Mouse (Mus musculus) embryonic facial prominence, embryonic 15.5 days (tissue): ENCODE data around the gene Krt222. TPM values are rescaled to one million over a fixed set of nuclear protein-coding genes. Genes with fewer than 3 reads are reported as not detected.

Source experiments
- ATAC-seq: fragments of 200-750 bp; cut with Nextera tagmentation; 2 replicates; pipeline ENCODE4 v1.8.0; 2017; ENCODE audit warnings: low read depth, moderate TSS enrichment; ENCODE audit not compliant: insufficient number of reproducible peaks, low FRiP score, low TSS enrichment
- H3K27ac ChIP-seq: fragments of 300-500 bp; sonication (generic); replicated peaks from 2 replicates; pipeline ENCODE4 v1.5.1; 2015; ENCODE audit warnings: mild to moderate bottlenecking, inconsistent platforms
- H3K27me3 ChIP-seq: fragments of 300-500 bp; sonication (generic); 2 replicates; pipeline ENCODE4 v1.6.1; 2015; ENCODE audit warnings: inconsistent platforms
- H3K36me3 ChIP-seq: fragments of 300-500 bp; sonication (generic); 2 replicates; pipeline ENCODE4 v1.6.1; 2015; ENCODE audit warnings: mild to moderate bottlenecking, inconsistent platforms
- H3K4me1 ChIP-seq: fragments of 300-500 bp; sonication (generic); 2 replicates; pipeline ENCODE4 v1.6.1; 2015; ENCODE audit warnings: inconsistent platforms
- H3K4me2 ChIP-seq: fragments of 300-500 bp; sonication (generic); replicated peaks from 2 replicates; pipeline ENCODE4 v1.6.1; 2015; ENCODE audit warnings: mild to moderate bottlenecking, inconsistent platforms
- H3K4me3 ChIP-seq: fragments of 300-500 bp; sonication (generic); replicated peaks from 2 replicates; pipeline ENCODE4 v1.5.1; 2015; ENCODE audit warnings: mild to moderate bottlenecking, inconsistent platforms
- H3K9ac ChIP-seq: fragments of 300-500 bp; sonication (generic); 2 replicates; pipeline ENCODE4 v1.6.1; 2015; ENCODE audit warnings: inconsistent platforms
- H3K9me3 ChIP-seq: fragments of 300-500 bp; sonication (generic); replicated peaks from 2 replicates; pipeline ENCODE4 v1.6.1; 2016; ENCODE audit warnings: inconsistent platforms
- WGBS: fragments of 180-500 bp; shearing (Covaris S2); methylation state at CpG from one replicate; pipeline ENCODE4 v1.1.7; 2015; 5-methylcytosine and 5-hydroxymethylcytosine counted together
- polyA plus RNA-seq: library from polyadenylated mRNA; unstranded; fragments of >200 nt; fragmentation: Nextera tagmentation; extraction: Ambion mirVana; gene quantifications from 2 replicates; pipeline ENCODE4 v1.2.1, GENCODE M21; 2015

The Krt222 gene
- polyA plus RNA-seq, 1 experiment from 2014 or later, result 0.79 TPM

DNA sequence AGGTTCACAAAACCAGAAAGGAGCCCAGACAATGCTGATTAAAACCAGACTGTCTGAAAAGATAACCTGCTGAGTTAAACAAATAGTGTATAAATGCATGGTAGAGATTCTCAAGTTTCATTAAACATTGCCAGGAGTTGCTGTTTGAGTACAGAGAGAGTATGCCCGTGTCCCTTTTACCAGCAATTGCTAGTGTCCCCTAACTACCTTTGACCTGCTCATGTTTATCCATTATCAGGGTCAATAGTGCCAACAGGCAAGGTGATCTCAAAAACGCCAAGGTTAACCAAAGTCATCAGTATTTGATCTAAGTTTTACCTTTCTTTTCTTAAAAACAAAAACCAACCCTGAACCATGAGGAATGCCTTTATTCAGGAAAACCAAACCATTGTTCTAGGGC, 31.9 kb downstream of the Krt222 start:
- H3K9me3 ChIP-seq, result no peaks in the 10 kb centered on the region
- H3K27ac ChIP-seq, result no peak overlapping the region
- no peak overlapping the region for H3K9ac ChIP-seq
- H3K4me1 ChIP-seq, result no peaks in the 10 kb centered on the region
- no peaks in the 10 kb centered on the region for H3K27me3 ChIP-seq
- WGBS, result 50% methylated on average over 2 of the region's 2 CpGs
- H3K4me3 ChIP-seq, result no peak overlapping the region
- H3K4me2 ChIP-seq, result no peak overlapping the region
- no peak for ATAC-seq
- H3K36me3 ChIP-seq, result peaks cover 68% of the 10 kb centered on the region

DNA sequence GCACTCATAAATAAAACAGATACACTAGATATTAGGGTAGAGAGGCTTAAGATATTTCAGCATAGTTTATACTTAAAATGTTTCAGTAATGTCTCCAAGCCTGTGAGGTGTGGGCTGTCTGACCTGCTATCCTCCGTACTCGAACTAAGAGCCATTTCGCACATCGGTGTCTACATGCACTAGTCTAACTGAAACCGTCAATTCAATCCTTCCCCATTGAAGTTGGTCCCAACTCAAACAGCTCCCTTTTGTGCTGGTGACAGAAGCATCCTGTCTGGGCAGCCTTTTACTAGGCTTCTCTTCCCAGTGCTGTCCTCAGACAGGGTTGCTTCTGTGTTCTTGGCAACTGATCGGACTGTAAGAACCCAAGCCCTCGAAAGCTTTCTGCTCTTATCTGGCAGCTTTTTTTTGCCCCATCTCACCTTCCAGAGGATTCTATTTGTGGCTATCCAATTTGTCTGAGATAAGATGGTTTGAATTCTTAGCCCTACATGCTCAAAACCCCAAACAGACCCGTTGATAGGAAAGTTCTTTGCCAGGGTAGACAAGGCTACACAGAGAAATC, 35.7 kb downstream of the Krt222 start:
- H3K27me3 ChIP-seq, result no peaks in the 10 kb centered on the region

DNA sequence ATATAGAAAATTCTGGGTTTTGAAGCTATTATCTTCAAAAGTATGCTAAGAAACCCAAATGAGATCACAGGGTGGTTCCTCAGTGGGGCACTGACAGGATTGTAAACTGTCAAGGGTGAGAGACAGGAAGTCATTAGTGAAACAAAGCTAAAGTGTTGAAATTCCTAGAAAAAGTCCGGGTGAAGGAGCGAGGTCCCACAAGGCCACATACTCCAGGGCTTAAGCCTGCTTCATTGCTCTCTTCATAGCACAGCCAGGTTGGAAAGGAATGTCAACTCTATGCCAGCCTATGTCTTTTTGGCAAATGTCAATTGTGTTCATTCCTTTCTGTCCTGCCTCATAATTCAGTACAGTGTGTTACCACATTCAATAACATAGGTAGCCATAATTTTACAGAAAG, 36.4 kb downstream of the Krt222 start:
- 39% methylated on average over 2 of the region's 2 CpGs for WGBS
- H3K9me3 ChIP-seq, result no peaks in the 10 kb centered on the region
- ATAC-seq, result no peak

More for the DNA sequence above, 35.7 kb downstream of the Krt222 start:
- Histone ChIP-seq H3K4me1 (peaks cover 3% of the 10 kb centered on the region; the same call in 1 of the 2 replicates), H3K4me3 (no peak overlapping the region), H3K9me3 (no peaks in the 10 kb centered on the region), H3K9ac (no peak overlapping the region), H3K4me2 (no peak overlapping the region), H3K27ac (no peak overlapping the region), H3K36me3 (peaks cover 35% of the 10 kb centered on the region)
- no peak for ATAC-seq
- WGBS, result 83% methylated on average over 8 of the region's 8 CpGs

DNA sequence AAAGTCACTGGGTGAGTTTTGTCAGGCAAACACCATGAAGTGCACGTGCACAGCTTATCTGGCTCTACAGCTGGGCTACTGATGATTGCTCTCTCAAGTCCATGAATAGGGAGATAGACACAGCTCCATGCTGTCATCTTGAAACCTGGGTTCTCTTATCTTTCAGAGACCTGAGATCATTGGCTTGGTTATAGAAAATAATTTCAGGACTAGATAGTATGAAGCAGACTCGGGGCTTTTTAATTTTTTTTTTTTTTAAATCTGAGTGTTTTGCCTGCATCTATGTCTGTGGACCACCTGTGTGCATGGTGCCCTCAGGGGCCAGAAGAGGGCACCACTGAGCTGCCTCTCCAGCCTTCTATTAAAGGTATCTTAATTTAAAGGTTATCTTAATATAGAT, 36.9 kb downstream of the Krt222 start:
- no peaks in the 10 kb centered on the region for H3K9me3 ChIP-seq
- no peak overlapping the region for H3K4me2 ChIP-seq
- 27% methylated on average over 2 of the region's 2 CpGs for WGBS
- H3K27ac ChIP-seq, result no peak overlapping the region
- peaks cover 24% of the 10 kb centered on the region for H3K36me3 ChIP-seq
- H3K27me3 ChIP-seq, result no peaks in the 10 kb centered on the region
- no peak for ATAC-seq
- no peak overlapping the region for H3K9ac ChIP-seq
- H3K4me3 ChIP-seq, result no peak overlapping the region
- H3K4me1 ChIP-seq, result peaks cover 3% of the 10 kb centered on the region; the same call in 1 of the 2 replicates

More for the DNA sequence above, 36.4 kb downstream of the Krt222 start:
- peaks cover 29% of the 10 kb centered on the region for H3K36me3 ChIP-seq
- H3K27me3 ChIP-seq, result no peaks in the 10 kb centered on the region
- no peak overlapping the region for H3K4me3 ChIP-seq
- H3K4me2 ChIP-seq, result no peak overlapping the region
- peaks cover 3% of the 10 kb centered on the region; the same call in 1 of the 2 replicates for H3K4me1 ChIP-seq
- no peak overlapping the region for H3K27ac ChIP-seq
- H3K9ac ChIP-seq, result no peak overlapping the region

DNA sequence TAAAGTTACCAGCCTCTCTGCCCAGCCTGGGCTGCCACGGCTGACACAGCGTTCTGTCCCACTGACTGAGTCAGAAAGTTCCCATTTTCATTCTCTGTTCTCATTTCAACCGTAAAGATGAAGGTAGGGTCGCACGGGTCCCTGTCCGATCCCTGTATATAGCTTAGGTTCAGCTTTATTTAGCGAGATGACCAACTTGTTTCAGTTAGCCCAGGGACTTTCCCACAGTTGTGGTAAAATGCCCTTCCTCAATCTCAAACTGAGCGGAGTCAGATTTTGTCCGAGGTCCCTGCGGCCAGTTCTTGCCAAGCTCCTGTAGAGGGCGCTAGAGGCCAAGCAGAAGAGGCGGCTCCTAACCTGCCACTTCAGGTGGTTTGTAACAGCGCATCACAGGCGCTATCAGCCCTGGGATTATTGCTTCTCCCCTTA, 54.7 kb downstream of the Krt222 start:
- Histone ChIP-seq H3K36me3 (no peaks in the 10 kb centered on the region), H3K9me3 (no peaks in the 10 kb centered on the region), H3K4me2 (no peak overlapping the region), H3K4me1 (no peaks in the 10 kb centered on the region), H3K27me3 (no peaks in the 10 kb centered on the region), H3K9ac (no peak overlapping the region), H3K4me3 (no peak overlapping the region), H3K27ac (no peak overlapping the region)
- 23% methylated on average over 14 of the region's 14 CpGs for WGBS
- ATAC-seq, result no peak

DNA sequence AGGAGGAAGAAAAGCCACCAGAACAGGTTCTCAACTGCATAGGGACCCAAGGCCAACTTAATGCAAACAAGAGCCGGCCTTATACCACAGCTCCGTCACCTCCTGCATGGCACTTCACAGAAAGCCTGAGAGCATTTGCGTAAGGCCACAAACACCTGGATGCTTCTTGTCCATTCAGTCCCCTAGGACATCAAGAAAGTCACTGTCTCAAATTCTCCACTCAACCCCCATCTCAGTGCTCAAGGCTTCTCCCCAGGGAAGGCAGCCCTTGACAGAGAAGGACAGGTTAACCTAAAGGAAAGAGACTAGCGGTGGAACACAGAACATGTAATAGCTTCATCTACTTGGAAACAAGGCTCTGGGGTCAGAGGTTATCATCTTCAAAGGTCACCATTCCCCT, 56.5 kb downstream of the Krt222 start:
- Histone ChIP-seq H3K27me3 (no peaks in the 10 kb centered on the region), H3K9me3 (no peaks in the 10 kb centered on the region), H3K36me3 (no peaks in the 10 kb centered on the region), H3K9ac (no peak overlapping the region), H3K27ac (no peak overlapping the region), H3K4me3 (no peak overlapping the region), H3K4me2 (no peak overlapping the region), H3K4me1 (no peaks in the 10 kb centered on the region)
- ATAC-seq, result no peak
- 91% methylated on average over 4 of the region's 4 CpGs for WGBS

DNA sequence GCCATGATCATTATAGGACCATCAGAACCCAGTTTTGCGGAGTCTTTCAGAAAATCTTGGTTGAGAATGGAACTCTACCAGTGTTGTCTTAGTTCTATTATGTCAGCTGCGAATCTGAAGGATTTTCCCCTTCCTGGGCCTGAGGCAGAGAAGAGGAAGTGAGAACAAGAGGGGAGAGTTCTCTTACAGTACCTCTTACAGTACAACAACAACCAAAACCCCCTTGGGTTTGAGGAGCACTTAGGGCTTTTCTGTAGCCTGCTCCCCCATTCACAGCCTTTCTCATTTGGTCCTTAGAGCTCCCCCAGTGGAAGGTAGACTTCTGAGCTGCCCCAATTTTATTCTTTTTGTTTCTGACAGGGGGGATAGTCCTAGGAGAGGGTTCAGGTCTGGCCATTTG, 57.0 kb downstream of the Krt222 start:
- Histone ChIP-seq H3K36me3 (no peaks in the 10 kb centered on the region), H3K4me2 (no peak overlapping the region), H3K4me1 (no peaks in the 10 kb centered on the region), H3K4me3 (no peak overlapping the region), H3K9me3 (no peaks in the 10 kb centered on the region), H3K27me3 (no peaks in the 10 kb centered on the region), H3K27ac (no peak overlapping the region), H3K9ac (no peak overlapping the region)
- no peak for ATAC-seq
- WGBS, result 67% methylated on average over 2 of the region's 2 CpGs

Other genes with a start within 250 kb of the Krt222 start
- gene Top2a, start 219.9 kb downstream of the Krt222 start, polyA plus RNA-seq, result 162 and 168 TPM in 2 replicates
- gene Igfbp4, start 202.8 kb downstream of the Krt222 start, polyA plus RNA-seq, result 1,352 and 1,417 TPM in 2 replicates
- gene Tns4, start 154.8 kb downstream of the Krt222 start, polyA plus RNA-seq, result 2.7 and 2.8 TPM in 2 replicates
- gene Ccr7, start 89.0 kb downstream of the Krt222 start, polyA plus RNA-seq, result 0.57 and 0.59 TPM in 2 replicates
- gene Smarce1, start 13.1 kb downstream of the Krt222 start, polyA plus RNA-seq, result 228 and 240 TPM in 2 replicates
- gene Krt24, start 41.2 kb upstream of the Krt222 start, polyA plus RNA-seq, result 2.9 and 4.7 TPM in 2 replicates
- gene Krt25, start 78.9 kb upstream of the Krt222 start, polyA plus RNA-seq, result 26.1 and 71.3 TPM in 2 replicates
- gene Krt26, start 93.9 kb upstream of the Krt222 start, polyA plus RNA-seq, result 1.6 and 1.7 TPM in 2 replicates
- gene Krt27, start 107.0 kb upstream of the Krt222 start, polyA plus RNA-seq, result 44.9 and 72.2 TPM in 2 replicates
- 19.5 and 36.8 TPM in 2 replicates for gene Krt28, start 130.8 kb upstream of the Krt222 start, polyA plus RNA-seq
- gene Krt10, start 145.3 kb upstream of the Krt222 start, polyA plus RNA-seq, result 506 and 568 TPM in 2 replicates
- 0.24 and 0.88 TPM in 2 replicates for gene Krt12, start 178.2 kb upstream of the Krt222 start, polyA plus RNA-seq
- 0.55 and 0.58 TPM in 2 replicates for gene Krt20, start 194.1 kb upstream of the Krt222 start, polyA plus RNA-seq
- 37.0 and 46.2 TPM in 2 replicates for gene Krt23, start 249.1 kb upstream of the Krt222 start, polyA plus RNA-seq